8 mouse cellular contexts compared by ENCODE assay signal in the genomic region with DNA sequence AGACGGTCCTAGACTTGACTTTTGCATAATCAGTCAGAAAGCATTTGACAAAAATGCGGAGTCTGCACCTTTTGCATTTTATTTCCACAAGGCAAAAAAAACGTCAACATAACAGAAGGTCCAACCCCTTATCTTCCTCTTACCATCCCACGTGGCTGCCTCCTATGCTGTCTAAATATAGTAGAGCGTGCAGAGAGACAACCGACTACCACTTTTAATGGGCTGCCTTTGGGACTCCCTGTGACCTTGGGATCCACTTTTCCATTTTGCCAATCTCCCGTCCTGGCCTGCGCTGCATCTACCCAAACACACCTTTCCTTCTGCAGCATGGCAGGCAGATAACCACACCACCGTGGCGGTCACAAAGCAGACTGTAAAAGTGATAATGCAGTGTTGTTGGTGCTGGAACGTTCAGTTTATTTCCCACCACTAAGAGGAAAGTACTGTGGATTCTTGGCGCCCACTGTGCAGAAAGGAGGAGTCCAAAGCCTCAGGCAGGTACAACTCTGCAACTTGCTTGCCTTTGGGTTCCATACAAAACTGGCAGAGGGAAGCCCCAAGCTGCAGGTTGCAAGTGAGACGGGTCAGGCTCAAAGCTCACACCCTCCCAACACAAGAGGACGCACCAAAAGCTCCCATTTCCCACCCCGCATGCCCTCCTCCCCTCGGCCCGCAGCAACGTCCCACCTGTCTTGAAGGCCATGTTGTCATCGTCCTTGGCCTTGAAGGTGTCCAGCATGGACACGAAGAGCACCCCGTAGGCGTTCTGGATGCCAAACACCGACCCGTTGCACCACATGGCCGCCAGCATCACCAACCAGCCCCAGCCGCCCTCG. TPM values are rescaled to one million over a fixed set of nuclear protein-coding genes. Genes with fewer than 3 reads are reported as not detected.
DNase-seq lines count a peak whose midpoint lies in the region; ATAC-seq and TF ChIP-seq lines count a peak whose summit lies in the region.

No protein-coding gene starts in this region.

- H3K9ac ChIP-seq in embryonic facial prominence, embryonic 14.5 days (ENCODE audit: low read depth, low read length) = peak overlapping the region; percentile 66
- H3K9ac ChIP-seq in heart, postnatal 0 days (replicated peaks; ENCODE audit: low read depth, low read length) = peak overlapping the region; percentile 63
- peak overlapping the region; percentile 71 for H3K9ac ChIP-seq in limb, embryonic 11.5 days (ENCODE audit: low read length)

- H3K27me3 ChIP-seq in E14TG2a.4 (ENCODE audit: insufficient read depth, low read length) (peaks cover 27% of the 10 kb centered on the region), myocyte (ENCODE audit: control insufficient read depth, insufficient read depth, insufficient read length) (no peaks in the 10 kb centered on the region)
- H3K27me3 ChIP-seq in embryonic facial prominence, embryonic 14.5 days (replicated peaks; ENCODE audit: control insufficient read depth, insufficient read depth, low read length) = peaks cover 7% of the 10 kb centered on the region; the same call in 1 of the 2 replicates
- no peaks in the 10 kb centered on the region for H3K27me3 ChIP-seq in heart, postnatal 0 days (ENCODE audit: control insufficient read depth, insufficient read depth, low read length)
- no peaks in the 10 kb centered on the region for H3K27me3 ChIP-seq in limb, embryonic 11.5 days (ENCODE audit: control insufficient read depth, insufficient read depth, low read length)

- ATAC-seq in embryonic facial prominence, embryonic 14.5 days (ENCODE audit: low read depth) = no peak
- ATAC-seq in heart, postnatal 0 days (ENCODE audit: insufficient read depth, low read depth) = peak; percentile 47
- 0 out of 2 replicates have a peak, but pooled peaks have one; percentile 8 for ATAC-seq in limb, embryonic 11.5 days (ENCODE audit: insufficient number of reproducible peaks, low FRiP score, low TSS enrichment, low read depth)

- TF ChIP-seq CTCF in E14TG2a.4 (conservative IDR thresholded peaks at IDR 0.05; ENCODE audit: low read length) = no peak
- no peak for TF ChIP-seq CTCF in heart, postnatal 0 days (IDR thresholded peaks at IDR 0.05; ENCODE audit: low read depth)

- peak overlapping the region; percentile 78 for H3K4me2 ChIP-seq in embryonic facial prominence, embryonic 14.5 days (ENCODE audit: low read depth, low read length)
- H3K4me2 ChIP-seq in heart, postnatal 0 days (ENCODE audit: low read depth, low read length) = peak overlapping the region; percentile 72
- H3K4me2 ChIP-seq in limb, embryonic 11.5 days (ENCODE audit: low read depth, severe bottlenecking) = peak overlapping the region; percentile 69
- H3K4me2 ChIP-seq in myocyte (ENCODE audit: low read depth) = peak overlapping the region; percentile 89

- WGBS in embryonic facial prominence, embryonic 14.5 days = 28% methylated on average over 22 of the region's 27 CpGs
- WGBS in heart, postnatal 0 days = 8% methylated on average over 27 of the region's 27 CpGs
- 24% methylated on average over 27 of the region's 27 CpGs for WGBS in limb, embryonic 11.5 days

- intact Hi-C loops in left cerebral cortex, postnatal 4 days (cut with DNase I) = loop anchor here (10.0 kb wide), 1 partner anchor 86 kb away; no protein-coding TSS in a partner anchor

- TF ChIP-seq POLR2A in myocyte (IDR thresholded peaks at IDR 0.05; ENCODE audit: insufficient read length, low read depth) = no peak

- H3ac ChIP-seq in myocyte (ENCODE audit: control insufficient read depth, insufficient read length) = peak overlapping the region; percentile 13

- no peak for TF ChIP-seq EP300 in heart, postnatal 0 days (IDR thresholded peaks at IDR 0.05; ENCODE audit: low read depth)

- H3K9me3 ChIP-seq in E14TG2a.4 (ENCODE audit: low read length) = no peaks in the 10 kb centered on the region
- no peaks in the 10 kb centered on the region for H3K9me3 ChIP-seq in embryonic facial prominence, embryonic 14.5 days (ENCODE audit: control insufficient read depth, low read length)
- H3K9me3 ChIP-seq in heart, postnatal 0 days (replicated peaks; ENCODE audit: control insufficient read depth, low read length) = no peaks in the 10 kb centered on the region
- H3K9me3 ChIP-seq in limb, embryonic 11.5 days (ENCODE audit: control insufficient read depth, low read length) = no peaks in the 10 kb centered on the region

- H3K4me3 ChIP-seq in E14TG2a.4 (replicated peaks; ENCODE audit: low read length) (peak overlapping the region; percentile 87), myocyte (peak overlapping the region; percentile 30)
- H3K4me3 ChIP-seq in embryonic facial prominence, embryonic 14.5 days (ENCODE audit: low read depth, low read length) = peak overlapping the region; percentile 61
- peak overlapping the region; percentile 62 for H3K4me3 ChIP-seq in heart, postnatal 0 days (ENCODE audit: low read depth, low read length)
- H3K4me3 ChIP-seq in limb, embryonic 11.5 days (ENCODE audit: low read depth, low read length) = peak overlapping the region; percentile 61

- H3K4me1 ChIP-seq in E14TG2a.4 (replicated peaks; ENCODE audit: low read depth, low read length) = peaks cover 13% of the 10 kb centered on the region
- peaks cover 7% of the 10 kb centered on the region; the same call in 1 of the 2 replicates for H3K4me1 ChIP-seq in embryonic facial prominence, embryonic 14.5 days (ENCODE audit: control insufficient read depth, insufficient read depth, low read length)
- H3K4me1 ChIP-seq in heart, postnatal 0 days (ENCODE audit: control insufficient read depth, insufficient read depth) = peaks cover 12% of the 10 kb centered on the region; the same call in 1 of the 2 replicates
- no peaks in the 10 kb centered on the region for H3K4me1 ChIP-seq in limb, embryonic 11.5 days (ENCODE audit: control insufficient read depth, insufficient read depth, low read length)

- H3K79me2 ChIP-seq in myocyte (ENCODE audit: control insufficient read depth, insufficient read depth) = no peaks in the 10 kb centered on the region

- H3K36me3 ChIP-seq in E14TG2a.4 (ENCODE audit: insufficient read depth, low read length) (no peaks in the 10 kb centered on the region), myocyte (ENCODE audit: control insufficient read depth, insufficient read depth) (no peaks in the 10 kb centered on the region)
- no peaks in the 10 kb centered on the region for H3K36me3 ChIP-seq in embryonic facial prominence, embryonic 14.5 days (ENCODE audit: control insufficient read depth, insufficient read depth, low read length)
- H3K36me3 ChIP-seq in heart, postnatal 0 days (replicated peaks; ENCODE audit: control insufficient read depth, insufficient read depth, low read length) = no peaks in the 10 kb centered on the region
- H3K36me3 ChIP-seq in limb, embryonic 11.5 days (ENCODE audit: control insufficient read depth, insufficient read depth, low read length) = no peaks in the 10 kb centered on the region

- DNase-seq in adrenal gland, adult 2 months = peak; percentile 42
- no peak for DNase-seq in adrenal gland, adult 18-20 months (ENCODE audit: low spot score in 2 of 2)
- DNase-seq in embryonic facial prominence, embryonic 14.5 days (ENCODE audit: low spot score) = no peak
- peak; percentile 69 for DNase-seq in heart, postnatal 0 days (ENCODE audit: low spot score)
- no peak for DNase-seq in limb, embryonic 11.5 days (ENCODE audit: low spot score)
- no peak for DNase-seq in left cerebral cortex, postnatal 4 days

- no peak overlapping the region for H3K27ac ChIP-seq in embryonic facial prominence, embryonic 14.5 days (replicated peaks; ENCODE audit: low read depth, low read length)
- H3K27ac ChIP-seq in heart, postnatal 0 days (ENCODE audit: low read depth) = peak overlapping the region; percentile 64
- H3K27ac ChIP-seq in limb, embryonic 11.5 days (replicated peaks; ENCODE audit: low read depth, low read length) = no peak overlapping the region

TF ChIP-seq in myocyte, 11 proteins besides CTCF, POLR2A, EP300 and RAD21:
- no peak for TF ChIP-seq TCF3 (IDR thresholded peaks at IDR 0.05; ENCODE audit: insufficient read length, low read depth)
- no peak for TF ChIP-seq MYOD1 (IDR thresholded peaks at IDR 0.05; ENCODE audit: control insufficient read depth in 1 of 3, insufficient read length in 2 of 3, low read depth in 2 of 3)
- TF ChIP-seq MYOG (IDR thresholded peaks at IDR 0.05; ENCODE audit: control insufficient read depth in 1 of 3, insufficient read depth in 1 of 3, insufficient read length in 2 of 3, low read depth in 2 of 3) = no peak
- no peak for TF ChIP-seq TCF12 (IDR thresholded peaks at IDR 0.05; ENCODE audit: insufficient read depth, poor library complexity, severe bottlenecking)
- no peak for TF ChIP-seq CEBPB (IDR thresholded peaks at IDR 0.05; ENCODE audit: insufficient read depth, poor library complexity, severe bottlenecking)
- no peak for TF ChIP-seq USF1 (IDR thresholded peaks at IDR 0.05; ENCODE audit: low read depth)
- no peak for TF ChIP-seq E2F4 (IDR thresholded peaks at IDR 0.05; ENCODE audit: insufficient read depth)
- no peak for TF ChIP-seq MAX (IDR thresholded peaks at IDR 0.05; ENCODE audit: low read depth)
- no peak for TF ChIP-seq REST (IDR thresholded peaks at IDR 0.05; ENCODE audit: insufficient read depth, insufficient read length)
- TF ChIP-seq SRF (IDR thresholded peaks at IDR 0.05; ENCODE audit: control insufficient read depth, insufficient read length, low read depth) = no peak
- TF ChIP-seq POLR2AphosphoS2 (IDR thresholded peaks at IDR 0.05; ENCODE audit: insufficient read length, low read depth) = no peak

RNA-seq across cellular contexts. Expression of a gene that starts 0.8 kb away (rescaled TPM):
- 10 to 100 TPM; 21.1 to 24.2 TPM for total RNA-seq in adrenal gland, adult 2 months (2021)
- 6.8 and 11.5 TPM in 2 replicates for polyA plus RNA-seq in adrenal gland, adult 2 months (2012; rRNA removed)
- 10 to 100 TPM; 19.8 to 22.9 TPM for total RNA-seq in adrenal gland, adult 18-20 months (2021)
- polyA plus RNA-seq in embryonic facial prominence, embryonic 14.5 days (2014; fragmentation: Nextera tagmentation; extraction: Ambion mirVana) = 7.2 and 8.2 TPM in 2 replicates
- total RNA-seq in heart, postnatal 0 days (2014; rRNA removed; ENCODE audit: low replicate concordance) = 14.2 and 15.6 TPM in 2 replicates
- polyA plus RNA-seq in heart, postnatal 0 days (2015; fragmentation: Nextera tagmentation; extraction: Ambion mirVana) = 11.6 and 12.4 TPM in 2 replicates
- polyA plus RNA-seq in limb, embryonic 11.5 days (2014; fragmentation: Nextera tagmentation; extraction: Ambion mirVana) = 11.0 and 11.2 TPM in 2 replicates
- polyA plus RNA-seq in myocyte (2012; fragmentation: generic; extraction: Trizol) = 3.5 TPM
- 1 to 10 TPM; 3.7 to 3.8 TPM for total RNA-seq in left cerebral cortex, postnatal 4 days (2021)

Comparison
In these comparisons a context has a peak if more than half of its experiments do, and no peak if none do; other contexts are left out.
1. DNase-seq: peak in adrenal gland, adult 2 months (single experiment) and heart, postnatal 0 days (single experiment); none in adrenal gland, adult 18-20 months (0 of 2), embryonic facial prominence, embryonic 14.5 days (single experiment), limb, embryonic 11.5 days (single experiment) and left cerebral cortex, postnatal 4 days (single experiment).
2. H3K4me3 ChIP-seq: peak in every context shown above with its lines; median percentile 87 in E14TG2a.4; 62 in heart, postnatal 0 days; 61 in embryonic facial prominence, embryonic 14.5 days; 61 in limb, embryonic 11.5 days; 30 in myocyte.
3. Peak in every context shown above with its lines, with median percentiles within 50 percentile points of each other: H3K4me2 ChIP-seq and H3K9ac ChIP-seq.